Mouse (Mus musculus) monocyte, adult 2 months (primary cell): ENCODE results near the gene Neu3.

Source experiments
- DNase-seq, 2 experiments: peaks; one replicate each; pipeline ENCODE4 v3.0.0; 2022; ENCODE audit warnings: low spot score in 2 of 2, low read depth in 1 of 2

The Neu3 gene

DNA sequence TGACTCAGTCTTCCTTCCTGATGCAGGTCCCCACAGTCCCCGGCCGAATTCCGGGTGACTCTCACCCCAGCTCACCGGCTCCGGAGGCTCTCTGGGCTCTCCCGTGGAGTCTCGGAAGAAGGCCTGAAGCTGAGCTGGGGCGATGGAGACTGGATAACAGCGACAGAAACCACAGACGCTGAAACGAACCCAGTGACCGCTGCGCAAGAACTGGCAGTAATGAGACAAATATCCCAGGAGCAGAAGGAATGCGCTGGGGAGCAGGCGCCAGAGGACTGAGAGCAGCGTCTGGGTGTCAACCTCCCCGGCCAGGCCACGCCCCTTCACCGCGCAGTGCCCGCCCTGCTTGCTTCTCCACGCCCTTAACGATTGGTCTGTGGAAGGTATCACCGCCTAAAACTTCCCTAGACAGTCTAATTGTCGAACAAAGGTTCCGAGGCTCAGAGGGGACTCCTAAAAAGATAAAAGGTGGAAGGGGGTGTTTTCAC is at the start of gene Neu3:
Neu3 (minus strand) TSS at position 335 of the 488 bp plus-strand sequence.
- DNase-seq = peak; percentile 78 to 84

DNA sequence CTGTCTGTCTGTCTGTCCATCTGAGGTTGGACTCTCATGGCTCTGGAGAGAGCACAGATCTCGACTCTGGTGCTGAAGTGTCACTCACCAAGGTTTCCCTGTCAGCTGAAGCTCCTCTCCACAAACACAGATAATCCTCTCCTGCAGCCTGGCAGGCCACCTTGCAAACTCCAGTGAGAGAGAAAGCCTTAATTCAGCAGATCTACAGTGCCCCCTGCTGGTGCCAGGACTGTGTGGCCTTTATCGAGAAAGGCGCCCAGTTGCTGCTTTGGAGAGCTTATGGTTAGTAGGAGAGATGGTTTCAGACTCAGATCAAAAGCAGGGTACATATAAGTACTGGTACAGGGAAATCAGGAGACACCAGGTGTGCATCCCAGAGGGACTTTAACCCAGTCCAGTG is 48.1 kb upstream of the Neu3 start:
- peak in 1 of 2 experiments; percentile 53 for DNase-seq

DNA sequence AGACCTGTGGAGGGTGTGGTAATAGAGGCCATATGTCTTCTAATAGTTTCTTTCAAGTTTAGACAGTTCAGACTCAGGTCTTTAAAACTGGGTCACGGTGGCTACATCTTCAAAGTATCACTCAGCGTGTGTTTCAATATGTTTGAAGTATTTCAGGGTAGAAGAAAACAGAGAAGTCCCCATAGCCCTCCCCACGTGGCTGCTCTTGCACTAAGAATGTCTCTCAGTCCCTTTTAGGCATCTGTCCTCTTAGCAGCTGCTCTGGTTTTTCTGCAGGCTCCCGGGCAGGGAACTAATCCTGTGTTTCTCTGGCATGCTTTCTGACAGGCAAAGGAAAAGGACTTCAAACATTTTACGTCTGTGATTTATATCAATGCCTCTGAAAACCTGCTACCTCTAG is 47.7 kb upstream of the Neu3 start:
- DNase-seq = no peak

DNA sequence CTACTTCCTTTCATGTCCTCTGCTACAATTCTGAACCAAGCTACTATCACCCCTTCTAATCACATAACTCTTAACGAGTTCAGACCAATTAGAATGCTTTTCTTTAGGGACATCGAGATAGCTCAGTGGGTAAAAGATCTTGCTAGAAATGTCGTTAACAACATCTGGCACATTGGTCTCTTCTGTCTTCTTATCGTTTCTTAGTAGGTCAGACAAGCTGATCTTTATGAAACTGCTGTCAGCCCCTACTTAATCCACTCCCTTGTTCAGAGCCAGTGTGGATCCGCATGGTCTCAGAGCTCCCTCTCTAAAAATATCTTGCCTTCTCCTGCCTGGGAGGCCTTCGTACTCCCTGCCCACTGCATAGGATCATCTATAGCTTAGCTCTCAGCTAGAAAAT is 45.7 kb upstream of the Neu3 start:
- DNase-seq = no peak

DNA sequence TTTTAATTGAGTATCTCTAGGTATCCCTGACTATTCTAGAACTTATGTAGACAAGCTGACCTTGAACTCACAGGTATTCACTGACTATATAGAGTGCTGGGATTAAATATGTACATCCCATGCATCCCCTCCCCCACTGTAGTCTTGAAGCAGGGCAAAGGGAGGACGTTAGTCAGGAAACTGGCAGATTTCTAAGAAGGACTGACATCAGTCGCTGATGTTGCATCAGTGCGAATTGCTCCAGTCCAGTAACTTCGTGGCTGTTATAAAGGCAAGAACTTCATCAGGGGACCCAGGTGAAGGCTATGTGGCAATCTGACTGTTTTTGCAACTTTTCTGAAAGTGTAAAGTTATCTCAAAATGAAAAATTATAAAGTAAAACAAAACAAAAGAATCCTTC is 41.1 kb upstream of the Neu3 start:
- no peak for DNase-seq

DNA sequence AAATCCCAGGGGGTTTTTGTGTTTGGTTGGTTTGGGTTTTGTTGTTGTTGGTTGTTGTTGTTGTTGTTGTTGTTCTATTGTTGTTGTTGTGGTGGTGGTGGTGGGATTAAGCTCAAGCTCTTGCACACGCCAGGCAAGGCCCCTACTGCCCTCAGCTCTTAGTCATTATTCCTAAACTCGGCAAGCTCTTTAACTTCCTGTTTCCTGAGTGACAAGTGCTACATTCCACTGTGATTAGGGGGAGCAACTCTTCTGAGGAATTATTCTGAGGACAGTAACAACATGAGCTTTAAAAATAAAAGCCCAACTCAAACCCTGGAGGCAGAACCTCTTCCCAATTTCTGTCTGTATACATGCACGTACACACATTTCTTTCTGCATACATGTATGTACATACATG is 37.0 kb upstream of the Neu3 start:
- no peak for DNase-seq

DNA sequence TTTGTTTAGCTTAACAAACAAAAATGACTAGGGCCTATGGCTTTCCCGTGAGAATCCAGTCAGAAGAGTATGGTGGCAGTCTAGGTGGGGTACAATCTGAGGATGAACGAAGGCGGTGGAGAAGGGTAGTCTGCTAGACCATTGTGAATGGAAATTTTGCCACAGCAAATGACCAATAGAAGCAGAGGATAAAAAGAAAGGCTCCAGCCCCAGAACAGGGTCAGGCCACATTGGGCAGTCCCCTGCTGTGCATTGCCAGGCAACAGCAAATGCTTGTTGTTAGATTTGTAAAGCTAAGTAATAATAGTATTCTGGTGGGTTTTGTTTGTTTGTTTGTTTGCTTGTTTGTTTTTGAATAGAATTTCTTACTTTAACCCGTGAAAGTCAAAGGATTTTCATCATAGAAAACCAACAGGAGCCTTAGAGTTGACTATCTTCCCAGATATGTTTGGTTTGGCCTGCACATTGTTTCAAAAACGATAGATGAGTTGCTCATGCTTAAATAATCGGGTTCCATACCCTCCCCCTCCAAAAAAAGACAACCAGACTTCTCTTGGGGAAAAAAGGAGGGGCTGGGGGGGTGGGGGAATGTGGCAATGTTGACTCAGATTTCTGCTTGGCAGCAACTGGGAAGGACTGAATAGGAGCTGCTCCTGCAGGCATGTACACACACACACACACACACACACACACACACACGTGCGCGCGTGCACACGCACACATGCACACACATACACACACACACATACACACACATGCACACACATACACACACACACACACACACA is 36.2 kb upstream of the Neu3 start:
- DNase-seq = no peak

DNA sequence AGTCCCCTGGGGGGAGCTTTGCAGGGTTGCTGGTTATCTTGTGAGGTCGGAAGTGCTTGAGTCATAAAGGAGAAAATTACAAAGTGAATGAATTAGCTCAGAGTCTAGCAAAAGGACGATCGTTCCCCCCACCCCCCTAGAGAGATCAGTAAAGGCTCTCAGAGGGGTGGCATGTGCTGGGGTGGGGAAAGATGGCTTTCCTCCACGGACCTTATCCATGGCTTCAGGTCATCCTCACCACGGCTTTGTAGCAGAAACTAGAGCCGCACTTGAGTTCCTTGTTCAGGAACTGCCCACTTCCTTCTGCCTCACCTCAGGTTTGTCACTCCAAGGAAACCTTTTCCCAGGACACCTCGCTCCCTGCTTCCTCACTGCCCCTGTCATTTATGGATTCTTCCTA is 35.1 kb upstream of the Neu3 start, which contains the start of gene Spcs2:
Spcs2 (minus strand) TSS at position 101 of the 400 bp plus-strand sequence.
- DNase-seq = no peak

DNA sequence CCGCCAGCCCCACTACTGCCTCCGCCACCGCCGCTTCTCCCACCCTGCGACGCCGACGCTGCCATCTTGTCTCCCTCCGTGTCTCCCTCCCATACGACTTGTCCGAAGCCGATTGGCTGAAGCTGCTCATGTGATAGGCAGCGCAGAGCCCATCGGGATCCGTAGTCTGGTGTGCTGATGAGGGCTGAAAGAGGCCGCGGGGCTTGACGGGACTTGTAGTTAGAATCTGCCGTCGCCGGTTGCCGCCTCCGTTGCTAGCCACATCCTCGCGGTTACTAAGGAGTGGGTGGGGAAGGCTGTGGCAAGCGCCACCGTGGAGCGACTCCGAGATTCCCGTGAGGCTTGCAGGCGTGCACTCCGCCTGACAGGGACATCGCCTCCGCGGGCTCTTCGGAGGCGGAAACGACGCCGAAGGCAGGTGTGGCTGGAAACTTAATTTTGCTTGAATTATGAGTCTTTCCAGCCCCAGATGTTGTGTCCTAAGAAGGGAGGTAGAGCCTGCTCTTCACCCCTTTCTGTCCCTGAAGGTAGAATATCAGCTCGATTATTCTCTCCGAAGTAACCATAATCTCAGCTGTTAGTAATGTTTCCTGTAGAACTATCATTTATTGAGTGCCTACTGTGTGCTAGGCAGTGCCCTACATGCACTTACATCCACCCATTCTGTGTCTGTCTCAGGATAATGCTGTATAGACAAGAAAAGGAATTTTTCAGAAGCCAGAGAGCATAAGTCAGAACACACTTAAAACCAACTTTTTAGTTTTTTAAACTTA is 30.8 kb upstream of the Neu3 start, which contains the start of gene Xrra1:
Xrra1 (plus strand) TSS at position 304 of the 773 bp plus-strand sequence.
- DNase-seq = peak; percentile 89 to 93

DNA sequence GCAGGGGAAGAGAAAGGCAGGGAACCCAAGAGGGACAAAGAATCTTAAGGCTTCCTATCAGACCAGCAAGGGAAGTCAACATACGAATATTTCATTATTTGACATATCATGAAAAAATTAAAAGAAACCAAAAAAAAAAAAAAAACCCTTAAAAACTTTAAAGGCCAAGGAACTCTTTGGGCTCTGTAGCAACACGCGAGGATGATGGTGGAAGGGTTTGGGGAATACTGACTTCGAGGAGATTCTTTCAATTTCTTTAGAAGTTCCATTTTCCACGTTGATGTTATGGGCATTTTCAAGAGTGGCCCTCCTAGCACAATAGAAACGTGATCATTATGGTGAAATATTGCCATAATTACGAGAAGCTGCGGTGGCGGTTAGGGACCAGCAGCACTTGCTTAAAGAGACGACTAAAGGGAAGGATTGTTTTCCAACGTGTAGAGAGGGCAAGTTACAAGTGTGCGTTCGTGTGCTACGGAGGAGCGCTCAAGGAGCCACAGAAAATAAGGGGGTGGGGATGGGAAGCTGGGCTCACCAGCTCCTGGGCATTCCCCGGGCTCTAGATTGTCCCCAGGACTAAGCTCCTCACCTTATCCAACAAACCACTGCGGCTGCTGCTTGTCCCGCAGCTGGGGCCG is 30.1 kb upstream of the Neu3 start:
- DNase-seq = no peak

DNA sequence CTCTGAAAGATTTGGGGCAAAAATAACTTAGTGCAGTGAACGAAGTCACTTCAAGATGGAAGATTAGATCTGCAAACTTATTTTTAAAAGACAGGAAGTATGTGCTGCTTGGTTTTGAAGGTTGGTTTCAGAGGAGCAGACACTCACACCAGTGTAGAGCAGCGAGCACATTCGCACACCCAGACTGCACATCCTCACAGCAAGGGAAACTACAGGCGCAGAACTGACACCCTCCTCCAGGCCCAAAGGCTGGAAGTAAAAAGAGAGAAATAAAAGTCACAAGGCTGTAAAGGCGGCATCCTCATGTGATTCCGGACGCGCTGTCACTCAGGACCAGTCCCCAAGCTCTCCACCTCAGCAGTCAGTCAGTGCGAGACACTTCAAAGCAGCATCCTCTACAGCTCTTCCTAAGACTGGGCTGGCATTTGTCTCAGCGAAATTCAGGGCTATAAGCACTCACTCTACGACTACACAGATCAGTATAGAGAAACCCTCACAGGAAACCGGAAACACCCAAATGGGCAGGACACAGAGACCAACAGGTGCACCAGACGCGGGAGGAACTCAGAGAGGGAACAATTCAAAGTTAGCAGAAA is 28.1 kb upstream of the Neu3 start:
- no peak for DNase-seq

DNA sequence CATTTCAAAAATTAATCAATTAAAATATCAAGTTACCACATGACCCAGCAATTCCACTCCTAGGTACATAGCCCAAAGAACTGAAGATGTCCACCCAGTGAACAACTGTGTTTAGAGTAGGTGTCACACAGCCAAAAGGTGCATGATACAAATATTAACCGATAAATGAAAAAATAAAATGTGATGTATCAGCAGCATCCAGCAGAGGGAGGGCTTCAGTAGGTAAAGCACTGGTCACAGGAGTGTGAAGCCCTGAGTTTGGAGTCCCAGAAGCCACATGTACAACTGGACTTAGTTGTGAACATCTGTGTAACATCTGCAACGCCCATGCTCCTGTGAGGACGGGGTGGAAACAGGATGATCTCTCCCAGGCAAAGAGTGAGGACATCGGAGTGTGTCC is 26.1 kb upstream of the Neu3 start:
- no peak for DNase-seq

DNA sequence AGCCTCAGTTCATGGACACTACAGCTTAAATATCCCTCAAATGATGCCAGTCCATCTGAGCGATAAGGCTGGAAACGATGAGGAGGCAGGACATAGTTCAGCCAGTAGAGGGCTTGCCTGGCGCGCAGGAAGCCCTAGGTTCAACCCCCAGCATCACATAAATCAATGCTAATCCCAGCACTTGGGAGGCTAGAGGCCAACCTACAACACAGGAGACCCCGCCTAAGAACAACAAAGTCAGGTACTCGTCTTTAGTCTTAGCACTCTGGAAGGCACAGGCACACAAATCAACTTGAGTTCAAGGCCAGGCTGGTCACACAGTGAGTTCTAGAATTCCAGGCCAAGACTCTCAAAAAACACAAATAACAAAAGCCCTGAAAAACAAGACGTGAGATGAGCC is 25.1 kb upstream of the Neu3 start:
- no peak for DNase-seq

DNA sequence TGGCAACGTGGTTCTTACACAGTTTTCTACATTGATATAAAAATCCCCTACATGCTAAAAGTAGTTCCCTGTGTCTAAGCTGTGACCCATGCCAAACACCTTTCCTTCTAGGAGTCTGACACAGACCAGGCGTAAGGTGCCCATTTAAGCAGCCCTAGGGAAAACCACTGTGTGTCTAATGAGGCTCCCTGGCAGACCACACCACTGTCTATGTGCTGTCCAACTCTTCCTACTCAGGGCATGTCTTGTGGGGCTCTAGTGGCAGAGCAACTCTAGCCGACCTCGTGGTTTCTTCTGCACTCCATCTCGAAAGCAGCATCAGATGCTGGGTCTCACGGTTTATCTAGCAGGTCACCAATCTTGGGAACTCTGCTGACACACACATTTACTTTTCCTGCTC is 23.4 kb upstream of the Neu3 start:
- DNase-seq = no peak

DNA sequence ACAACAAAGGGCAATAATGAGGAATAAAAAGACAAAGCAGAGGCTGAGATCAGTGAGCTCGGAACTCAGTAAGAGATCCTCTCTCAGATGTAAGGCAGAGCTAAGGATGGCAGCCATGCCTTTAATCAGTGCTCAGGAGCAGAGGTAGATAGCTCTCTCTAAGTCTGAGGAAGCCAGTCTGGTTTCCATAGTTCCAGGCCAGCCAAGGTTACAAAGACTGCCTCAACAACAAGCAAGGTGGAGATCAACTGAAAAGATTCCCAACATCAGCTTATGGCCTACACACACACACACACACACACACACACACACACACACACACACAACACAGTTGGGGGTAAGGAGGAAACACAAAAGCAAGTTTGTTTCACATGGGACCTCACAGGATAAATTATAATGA is 22.9 kb upstream of the Neu3 start:
- no peak for DNase-seq

DNA sequence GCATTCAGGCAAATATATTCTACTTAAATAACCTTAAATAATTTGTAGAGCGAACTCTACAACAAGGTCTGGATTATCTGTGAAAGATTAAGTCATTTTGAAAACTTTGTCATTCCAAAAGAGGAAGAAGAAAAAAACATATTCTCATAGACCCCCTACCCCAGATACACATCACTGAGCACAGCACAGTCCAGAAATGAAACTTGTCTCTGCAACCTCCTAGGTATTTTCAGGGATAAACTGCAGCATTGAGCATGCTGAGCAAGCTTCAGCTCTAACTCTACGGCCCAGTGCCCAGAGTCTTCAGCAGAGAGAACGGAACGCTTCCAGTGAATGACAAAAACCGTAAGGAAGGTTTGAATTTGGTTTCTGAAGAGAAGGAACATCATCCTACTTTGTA is 22.3 kb upstream of the Neu3 start:
- DNase-seq = no peak

DNA sequence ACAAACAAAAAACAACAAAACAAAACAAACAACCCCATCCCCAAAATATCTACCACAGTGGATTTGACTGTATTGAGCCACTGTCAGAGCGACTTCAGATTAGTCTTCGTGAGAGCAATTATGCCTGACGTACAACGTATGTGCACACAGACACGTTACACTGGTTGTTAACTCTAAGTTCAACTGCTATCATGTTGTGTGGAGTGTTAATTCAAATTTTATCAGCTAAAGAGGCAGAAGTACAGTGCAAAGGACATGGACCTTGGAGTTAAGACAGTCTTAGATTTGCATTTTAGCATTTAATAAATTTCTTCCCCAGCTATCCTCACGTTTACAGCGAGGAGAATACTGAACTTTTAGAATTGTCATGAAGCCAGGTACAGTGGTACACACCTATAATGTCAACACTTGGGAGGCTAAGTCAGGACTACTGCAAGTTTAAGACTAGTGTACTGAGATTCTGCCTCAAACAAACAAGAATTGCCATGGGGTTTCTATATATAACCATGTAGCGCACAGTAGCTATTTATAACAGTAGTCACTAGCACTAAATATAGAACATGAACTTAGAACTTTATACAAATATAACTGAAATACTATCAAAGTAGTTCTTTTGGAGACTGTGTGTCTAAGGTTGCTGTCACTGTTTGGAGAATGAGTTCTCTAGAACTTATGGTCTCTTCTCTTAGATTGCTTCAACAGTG is 17.5 kb upstream of the Neu3 start:
- no peak for DNase-seq

DNA sequence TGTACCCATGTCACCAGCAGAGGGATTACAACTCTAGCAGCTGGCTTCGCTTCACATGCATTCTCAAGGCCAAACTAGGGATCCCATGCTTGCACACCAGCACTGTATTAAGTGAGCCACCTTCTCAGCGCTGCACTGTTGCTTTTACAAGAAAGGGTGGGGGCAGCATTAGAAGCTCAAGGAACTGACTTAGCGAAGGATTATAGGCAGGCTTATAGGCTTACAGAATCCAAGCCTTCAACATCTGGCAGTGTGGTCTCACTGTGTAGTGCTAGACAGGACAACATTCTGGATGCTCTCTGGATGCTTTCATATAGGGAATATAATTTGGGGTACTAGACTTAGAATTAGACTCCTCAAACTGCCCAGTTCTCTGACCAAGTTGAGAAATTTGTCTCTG is 10.0 kb upstream of the Neu3 start:
- no peak for DNase-seq

DNA sequence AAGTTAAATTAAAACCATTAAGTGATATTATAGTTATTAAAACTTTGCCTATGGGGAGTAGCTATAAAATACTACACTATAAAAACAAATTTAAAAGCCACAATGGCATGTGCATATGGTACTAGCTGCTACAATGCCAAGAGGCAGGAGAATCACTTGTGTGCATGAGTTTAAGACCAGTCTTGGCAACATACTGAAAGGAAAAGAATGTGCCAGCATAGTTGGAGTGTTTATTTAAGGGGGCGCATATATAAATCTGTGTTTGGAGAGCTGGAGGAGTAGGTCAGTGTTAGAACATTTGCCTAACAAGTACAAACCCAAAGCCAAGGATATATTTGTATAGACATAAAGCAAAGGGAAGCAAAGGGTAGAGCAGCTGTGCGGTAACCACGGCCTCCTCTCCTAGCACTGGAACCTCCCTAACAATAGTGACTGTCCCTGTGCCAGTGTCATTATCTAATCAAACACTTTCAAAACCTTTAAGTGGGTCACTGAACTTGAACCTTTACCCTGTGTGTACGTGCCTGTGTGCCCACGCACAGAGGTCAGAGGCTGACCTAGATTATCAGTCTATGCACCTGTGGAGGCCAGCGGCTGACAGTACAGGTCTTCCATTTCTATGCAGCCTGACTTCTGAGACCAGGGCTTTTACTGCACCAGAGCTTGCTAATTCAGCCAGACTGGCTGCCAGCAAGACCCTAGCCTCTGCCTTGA is 9.3 kb upstream of the Neu3 start:
- DNase-seq = no peak

DNA sequence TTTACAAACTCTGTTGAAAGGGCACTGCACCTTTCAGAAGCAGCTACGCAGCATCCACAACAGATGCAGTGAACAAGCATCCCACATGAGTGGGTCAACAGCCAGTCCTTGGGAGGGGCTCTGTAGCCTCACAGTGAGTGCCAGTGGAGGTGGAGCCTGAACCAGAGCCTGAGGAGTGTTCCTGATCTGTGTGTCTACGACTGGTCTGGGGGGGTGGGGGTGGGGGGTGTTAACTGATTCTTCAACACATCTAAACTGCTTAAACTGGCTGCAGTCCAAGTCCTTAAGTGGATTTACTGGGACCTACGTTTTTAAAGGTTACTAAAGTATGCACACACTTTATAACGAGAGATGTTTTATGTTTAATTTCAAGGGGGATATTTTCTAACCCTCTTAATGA is 8.6 kb upstream of the Neu3 start:
- DNase-seq = no peak
